Mouse (Mus musculus) c-Kit-negative CD71-positive TER-119-positive erythroid progenitor cells, embryonic 14.5 days (primary cell): Measurements from ENCODE around the gene Ufsp1.

Experiments used
- DNase-seq: peaks from one replicate; pipeline ENCODE4 v3.0.0-alpha.2; 2013; ENCODE audit warnings: low read depth, low spot score

Gene Ufsp1

GRCm38 (mm10) chr5:137295712-137296111 is 1.3 kb downstream of the Ufsp1 start:
- DNase-seq = no peak

- DNase-seq = no peak
Observed at GRCm38 (mm10) chr5:137297126-137297525, 2.7 kb downstream of the Ufsp1 start.

GRCm38 (mm10) chr5:137299240-137299639 is 4.8 kb downstream of the Ufsp1 start:
- no peak for DNase-seq

GRCm38 (mm10) chr5:137301253-137301652 is 6.8 kb downstream of the Ufsp1 start:
- no peak for DNase-seq

- DNase-seq = no peak
Observed at GRCm38 (mm10) chr5:137303609-137304008, 9.2 kb downstream of the Ufsp1 start.

- DNase-seq = no peak
Observed at GRCm38 (mm10) chr5:137304165-137304564, 9.7 kb downstream of the Ufsp1 start.

- DNase-seq = no peak
Observed at GRCm38 (mm10) chr5:137304816-137305215, 10.4 kb downstream of the Ufsp1 start.

GRCm38 (mm10) chr5:137305822-137306221 is 11.4 kb downstream of the Ufsp1 start:
- no peak for DNase-seq

GRCm38 (mm10) chr5:137306439-137307005 is 12.1 kb downstream of the Ufsp1 start:
- DNase-seq = no peak

- DNase-seq = peak; percentile 80
Observed at GRCm38 (mm10) chr5:137307071-137307912, 12.9 kb downstream of the Ufsp1 start, which contains the start of gene Srrt. Srrt (minus strand) TSS chr5:137307674.

- no peak for DNase-seq
Observed at GRCm38 (mm10) chr5:137308356-137308755, 13.9 kb downstream of the Ufsp1 start.

- DNase-seq = no peak
Observed at GRCm38 (mm10) chr5:137313466-137314192, 19.2 kb downstream of the Ufsp1 start.

GRCm38 (mm10) chr5:137314193-137315083 is 20.0 kb downstream of the Ufsp1 start, which contains the start of gene Trip6:
Trip6 (minus strand) TSS chr5:137314404.
- no peak for DNase-seq

GRCm38 (mm10) chr5:137315084-137315903 is 20.9 kb downstream of the Ufsp1 start:
- no peak for DNase-seq

GRCm38 (mm10) chr5:137317361-137317760 is 22.9 kb downstream of the Ufsp1 start:
- no peak for DNase-seq

GRCm38 (mm10) chr5:137318570-137318969 is 24.1 kb downstream of the Ufsp1 start:
- DNase-seq = no peak

- DNase-seq = no peak
Observed at GRCm38 (mm10) chr5:137320996-137321395, 26.6 kb downstream of the Ufsp1 start.

- DNase-seq = no peak
Observed at GRCm38 (mm10) chr5:137330910-137331309, 36.5 kb downstream of the Ufsp1 start.

- DNase-seq = no peak
Observed at GRCm38 (mm10) chr5:137332857-137333511, 38.6 kb downstream of the Ufsp1 start.
